Mouse (Mus musculus): ENCODE measurements around the gene Eaf1. TPM values are rescaled to one million over a fixed set of nuclear protein-coding genes. Genes with fewer than 3 reads are reported as not detected.

Eaf1 gene
- total RNA-seq, 1 experiment = 58.0 TPM

- TF ChIP-seq MAFK (IDR thresholded peaks at IDR 0.05; ENCODE audit: insufficient read depth, low read depth, low read length) = no peak
- no peak for TF ChIP-seq ZNF384 (IDR thresholded peaks at IDR 0.05; ENCODE audit: low read depth, low read length)
- no peak for TF ChIP-seq HCFC1 (IDR thresholded peaks at IDR 0.05; ENCODE audit: borderline replicate concordance, insufficient read depth, low read length)
- TF ChIP-seq ZC3H11A (IDR thresholded peaks at IDR 0.05; ENCODE audit: borderline replicate concordance, low read depth, low read length) = no peak
- no peak for TF ChIP-seq CHD2 (IDR thresholded peaks at IDR 0.05; ENCODE audit: low read depth, low read length)
- Histone ChIP-seq H3K9me3 (ENCODE audit: control insufficient read depth, insufficient read depth, low read depth, low read length) (no peaks in the 10 kb centered on the region), H3K4me1 (ENCODE audit: control insufficient read depth in 2 of 2, insufficient read depth in 2 of 2, low read length in 2 of 2, poor library complexity in 1 of 2) (no peaks in the 10 kb centered on the region), H3K9ac (ENCODE audit: insufficient read depth, low read depth, low read length, poor library complexity, severe bottlenecking) (no peak overlapping the region), H3K36me3 (ENCODE audit: control insufficient read depth, insufficient read depth, low read length, poor library complexity, severe bottlenecking) (peaks cover 33% of the 10 kb centered on the region), H3K27ac (ENCODE audit: insufficient read depth, low read depth, low read length, poor library complexity, severe bottlenecking) (no peak overlapping the region), H3K4me3 (ENCODE audit: insufficient read depth in 1 of 2, low read depth in 1 of 2, low read length in 2 of 2, poor library complexity in 1 of 2, severe bottlenecking in 1 of 2) (no peak overlapping the region)
- in situ Hi-C loops (cut with MboI; ENCODE audit: low sequenced_read_pairs in 2 of 2, unreplicated experiment in 2 of 2) = no loop called here
- DNase-seq (ENCODE audit: low read depth, low spot score) = no peak
Measured at GRCm38 (mm10) chr14:31509911-31510310, 15.7 kb downstream of the Eaf1 start.

GRCm38 (mm10) chr14:31510322-31510721 lies 16.1 kb downstream of the Eaf1 start:
- no peak for TF ChIP-seq CHD2 (IDR thresholded peaks at IDR 0.05; ENCODE audit: low read depth, low read length)
- TF ChIP-seq HCFC1 (IDR thresholded peaks at IDR 0.05; ENCODE audit: borderline replicate concordance, insufficient read depth, low read length) = no peak
- TF ChIP-seq ZNF384 (IDR thresholded peaks at IDR 0.05; ENCODE audit: low read depth, low read length) = no peak
- TF ChIP-seq MAFK (IDR thresholded peaks at IDR 0.05; ENCODE audit: insufficient read depth, low read depth, low read length) = no peak
- Histone ChIP-seq H3K4me3 (ENCODE audit: insufficient read depth in 1 of 2, low read depth in 1 of 2, low read length in 2 of 2, poor library complexity in 1 of 2, severe bottlenecking in 1 of 2) (no peak overlapping the region), H3K36me3 (ENCODE audit: control insufficient read depth, insufficient read depth, low read length, poor library complexity, severe bottlenecking) (peaks cover 31% of the 10 kb centered on the region), H3K9ac (ENCODE audit: insufficient read depth, low read depth, low read length, poor library complexity, severe bottlenecking) (no peak overlapping the region), H3K4me1 (ENCODE audit: control insufficient read depth in 2 of 2, insufficient read depth in 2 of 2, low read length in 2 of 2, poor library complexity in 1 of 2) (no peaks in the 10 kb centered on the region), H3K9me3 (ENCODE audit: control insufficient read depth, insufficient read depth, low read depth, low read length) (no peaks in the 10 kb centered on the region), H3K27ac (ENCODE audit: insufficient read depth, low read depth, low read length, poor library complexity, severe bottlenecking) (no peak overlapping the region)
- no peak for DNase-seq (ENCODE audit: low read depth, low spot score)
- in situ Hi-C loops (cut with MboI; ENCODE audit: low sequenced_read_pairs in 2 of 2, unreplicated experiment in 2 of 2) = no loop called here

- H3K9ac ChIP-seq (ENCODE audit: insufficient read depth, low read depth, low read length, poor library complexity, severe bottlenecking) = no peak overlapping the region
- no peaks in the 10 kb centered on the region for H3K9me3 ChIP-seq (ENCODE audit: control insufficient read depth, insufficient read depth, low read depth, low read length)
- peaks cover 2 to 9% of the 10 kb centered on the region in 2 experiments; a peak in 2 of 4 replicates for H3K4me1 ChIP-seq (ENCODE audit: control insufficient read depth in 2 of 2, insufficient read depth in 2 of 2, low read length in 2 of 2, poor library complexity in 1 of 2)
- TF ChIP-seq MAFK (IDR thresholded peaks at IDR 0.05; ENCODE audit: insufficient read depth, low read depth, low read length) = no peak
- no peak for TF ChIP-seq CHD2 (IDR thresholded peaks at IDR 0.05; ENCODE audit: low read depth, low read length)
- no peak for TF ChIP-seq ZNF384 (IDR thresholded peaks at IDR 0.05; ENCODE audit: low read depth, low read length)
- no peak for TF ChIP-seq ZC3H11A (IDR thresholded peaks at IDR 0.05; ENCODE audit: borderline replicate concordance, low read depth, low read length)
- TF ChIP-seq HCFC1 (IDR thresholded peaks at IDR 0.05; ENCODE audit: borderline replicate concordance, insufficient read depth, low read length) = no peak
- no peak overlapping the region for H3K4me3 ChIP-seq (ENCODE audit: insufficient read depth in 1 of 2, low read depth in 1 of 2, low read length in 2 of 2, poor library complexity in 1 of 2, severe bottlenecking in 1 of 2)
- DNase-seq (ENCODE audit: low read depth, low spot score) = no peak
- in situ Hi-C loops (cut with MboI; ENCODE audit: low sequenced_read_pairs in 2 of 2, unreplicated experiment in 2 of 2) = no loop called here
- no peaks in the 10 kb centered on the region for H3K36me3 ChIP-seq (ENCODE audit: control insufficient read depth, insufficient read depth, low read length, poor library complexity, severe bottlenecking)
- no peak overlapping the region for H3K27ac ChIP-seq (ENCODE audit: insufficient read depth, low read depth, low read length, poor library complexity, severe bottlenecking)
Measured at GRCm38 (mm10) chr14:31515895-31516294, 21.7 kb downstream of the Eaf1 start.

- TF ChIP-seq CHD2 (IDR thresholded peaks at IDR 0.05; ENCODE audit: low read depth, low read length) = no peak
- Histone ChIP-seq H3K9me3 (ENCODE audit: control insufficient read depth, insufficient read depth, low read depth, low read length) (no peaks in the 10 kb centered on the region), H3K27ac (ENCODE audit: insufficient read depth, low read depth, low read length, poor library complexity, severe bottlenecking) (no peak overlapping the region), H3K4me3 (ENCODE audit: insufficient read depth in 1 of 2, low read depth in 1 of 2, low read length in 2 of 2, poor library complexity in 1 of 2, severe bottlenecking in 1 of 2) (no peak overlapping the region), H3K4me1 (ENCODE audit: control insufficient read depth in 2 of 2, insufficient read depth in 2 of 2, low read length in 2 of 2, poor library complexity in 1 of 2) (peaks cover 2 to 9% of the 10 kb centered on the region in 2 experiments; a peak in 2 of 4 replicates), H3K36me3 (ENCODE audit: control insufficient read depth, insufficient read depth, low read length, poor library complexity, severe bottlenecking) (no peaks in the 10 kb centered on the region), H3K9ac (ENCODE audit: insufficient read depth, low read depth, low read length, poor library complexity, severe bottlenecking) (no peak overlapping the region)
- DNase-seq (ENCODE audit: low read depth, low spot score) = no peak
- in situ Hi-C loops (cut with MboI; ENCODE audit: low sequenced_read_pairs in 2 of 2, unreplicated experiment in 2 of 2) = no loop called here
Measured at GRCm38 (mm10) chr14:31519165-31519564, 25.0 kb downstream of the Eaf1 start.

- no peak overlapping the region for H3K4me3 ChIP-seq (ENCODE audit: insufficient read depth in 1 of 2, low read depth in 1 of 2, low read length in 2 of 2, poor library complexity in 1 of 2, severe bottlenecking in 1 of 2)
- no peak for TF ChIP-seq MAFK (IDR thresholded peaks at IDR 0.05; ENCODE audit: insufficient read depth, low read depth, low read length)
- DNase-seq (ENCODE audit: low read depth, low spot score) = no peak
- in situ Hi-C loops (cut with MboI; ENCODE audit: low sequenced_read_pairs in 2 of 2, unreplicated experiment in 2 of 2) = no loop called here
- peaks cover 2 to 9% of the 10 kb centered on the region in 2 experiments; a peak in 2 of 4 replicates for H3K4me1 ChIP-seq (ENCODE audit: control insufficient read depth in 2 of 2, insufficient read depth in 2 of 2, low read length in 2 of 2, poor library complexity in 1 of 2)
- no peaks in the 10 kb centered on the region for H3K9me3 ChIP-seq (ENCODE audit: control insufficient read depth, insufficient read depth, low read depth, low read length)
- H3K27ac ChIP-seq (ENCODE audit: insufficient read depth, low read depth, low read length, poor library complexity, severe bottlenecking) = no peak overlapping the region
- no peak overlapping the region for H3K9ac ChIP-seq (ENCODE audit: insufficient read depth, low read depth, low read length, poor library complexity, severe bottlenecking)
- H3K36me3 ChIP-seq (ENCODE audit: control insufficient read depth, insufficient read depth, low read length, poor library complexity, severe bottlenecking) = no peaks in the 10 kb centered on the region
Measured at GRCm38 (mm10) chr14:31521318-31521717, 27.1 kb downstream of the Eaf1 start.
